In genomic region chr4:129390216-129390743, GRCm38 (mm10) we compare ENCODE assay signal across 14 mouse cellular contexts. TPM values are rescaled to one million over a fixed set of nuclear protein-coding genes. Genes with fewer than 3 reads are reported as not detected.
"Had no signal": no experiment of that assay in that cellular context is flagged by ENCODE, and none has a peak within 500 bp of the region (broad histone marks: within the 10 kb centered on the region; RNA-seq: fewer than 3 reads in every experiment).

No protein-coding gene starts in this region.

- H3K4me3 ChIP-seq: limb, embryonic 12.5 days; lung, embryonic 15.5 days; midbrain, embryonic 13.5 days; stomach, embryonic 15.5 days had no signal

- H3K9me3 ChIP-seq: limb, embryonic 12.5 days; lung, embryonic 15.5 days; midbrain, embryonic 13.5 days; stomach, embryonic 15.5 days had no signal

- H3K9ac ChIP-seq: limb, embryonic 12.5 days; liver, embryonic 14.5 days; lung, embryonic 15.5 days; midbrain, embryonic 13.5 days; stomach, embryonic 15.5 days had no signal

- H3K4me2 ChIP-seq: limb, embryonic 12.5 days; lung, embryonic 15.5 days; midbrain, embryonic 13.5 days; stomach, embryonic 15.5 days had no signal

- H3K27me3 ChIP-seq: limb, embryonic 12.5 days; lung, embryonic 15.5 days; midbrain, embryonic 13.5 days; stomach, embryonic 15.5 days had no signal

- H3K36me3 ChIP-seq: limb, embryonic 12.5 days; lung, embryonic 15.5 days; midbrain, embryonic 13.5 days; stomach, embryonic 15.5 days had no signal

- H3K4me1 ChIP-seq: limb, embryonic 12.5 days had no signal

- DNase-seq: kidney, postnatal 25 days; layer of hippocampus, adult 9-11 months; layer of hippocampus, postnatal 36 days; liver; right cerebral cortex, postnatal 14 days; thymus, adult 2 months; thymus, postnatal 25 days had no signal

- ATAC-seq: midbrain, embryonic 13.5 days had no signal

- H3K27ac ChIP-seq: limb, embryonic 12.5 days; liver, embryonic 14.5 days; midbrain, embryonic 13.5 days; stomach, embryonic 15.5 days had no signal

RNA-seq across cellular contexts. Expression of gene Zbtb8b, which starts 50.4 kb away (rescaled TPM):
- total RNA-seq: megakaryocyte progenitor cell, adult 5-6 weeks had no signal
- polyA plus RNA-seq: spleen, adult 2 months had no signal
